Mouse (Mus musculus) neural tube, embryonic 13.5 days (tissue): ENCODE measurements at regions not wholly inside any gene's neighbourhood (a gene's known extent, or its start where the extent isn't known, plus 50 kb on each side); places are given as distances from the start of the nearest gene placed in this dataset.

Source experiments
- ATAC-seq: fragments of 200-750 bp; cut with Nextera tagmentation; 2 replicates; pipeline ENCODE4 v1.8.0; 2017; ENCODE audit warnings: low read depth, mild to moderate bottlenecking, moderate TSS enrichment, moderate library complexity
- H3K27ac ChIP-seq: fragments of 300-500 bp; sonication (generic); replicated peaks from 2 replicates; pipeline ENCODE4 v1.5.1; 2015; ENCODE audit warnings: moderate library complexity, mild to moderate bottlenecking, inconsistent platforms
- H3K27me3 ChIP-seq: fragments of 300-500 bp; sonication (generic); 2 replicates; pipeline ENCODE4 v1.6.1; 2015; ENCODE audit warnings: mild to moderate bottlenecking, inconsistent platforms
- H3K36me3 ChIP-seq: fragments of 300-500 bp; sonication (generic); 2 replicates; pipeline ENCODE4 v1.6.1; 2015; ENCODE audit warnings: mild to moderate bottlenecking, inconsistent platforms
- H3K4me1 ChIP-seq: fragments of 300-500 bp; sonication (generic); replicated peaks from 2 replicates; pipeline ENCODE4 v1.6.1; 2015; ENCODE audit warnings: inconsistent platforms
- H3K4me2 ChIP-seq: fragments of 300-500 bp; sonication (generic); 2 replicates; pipeline ENCODE4 v1.6.1; 2015; ENCODE audit warnings: inconsistent platforms, mild to moderate bottlenecking, moderate library complexity
- H3K4me3 ChIP-seq: fragments of 300-500 bp; sonication (generic); 2 replicates; pipeline ENCODE4 v1.5.1; 2015; ENCODE audit warnings: mild to moderate bottlenecking, inconsistent platforms
- H3K9ac ChIP-seq: fragments of 300-500 bp; sonication (generic); 2 replicates; pipeline ENCODE4 v1.6.1; 2015; ENCODE audit warnings: moderate library complexity, mild to moderate bottlenecking, inconsistent platforms
- H3K9me3 ChIP-seq: fragments of 300-500 bp; sonication (generic); 2 replicates; pipeline ENCODE4 v1.6.1; 2016; ENCODE audit warnings: inconsistent platforms
- WGBS: fragments of 180-500 bp; shearing (Covaris S2); methylation state at CpG from one replicate; pipeline ENCODE4 v1.1.7; 2015; 5-methylcytosine and 5-hydroxymethylcytosine counted together

DNA sequence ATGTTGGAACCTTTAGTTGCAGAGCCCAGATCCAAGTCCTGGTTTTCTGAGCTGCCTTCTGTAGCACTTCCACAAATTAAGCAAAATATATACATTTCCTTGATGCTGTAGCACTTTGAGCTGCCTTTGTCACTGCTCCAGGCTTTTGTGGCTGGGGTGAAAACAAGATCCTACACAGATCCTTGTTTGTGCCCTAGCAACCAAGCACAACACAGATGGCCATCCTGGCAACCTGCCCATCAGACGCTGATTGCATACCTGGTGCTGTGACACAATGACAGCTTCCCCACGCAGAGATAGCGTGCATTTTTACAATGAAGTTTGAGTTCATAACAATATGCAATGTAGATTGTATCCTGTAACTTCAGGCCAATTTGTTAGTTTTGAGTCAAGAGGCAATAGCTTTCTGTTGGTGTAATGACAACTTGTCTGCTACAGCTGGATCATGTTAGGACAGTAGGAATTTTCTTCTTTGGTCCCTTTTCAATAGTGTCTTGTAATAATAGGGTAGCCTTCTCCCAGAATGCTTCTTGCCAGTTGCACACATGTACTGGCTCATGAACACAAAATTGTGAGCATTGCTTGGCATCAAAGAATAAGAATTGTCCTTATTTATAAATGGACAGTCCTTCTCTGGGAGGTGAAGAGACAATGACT is 153.5 kb upstream of the Tnc start:
- H3K27me3 ChIP-seq, result no peaks in the 10 kb centered on the region
- 72% methylated on average over 3 of the region's 3 CpGs for WGBS
- H3K4me1 ChIP-seq, result no peaks in the 10 kb centered on the region
- H3K4me3 ChIP-seq, result no peak overlapping the region
- H3K4me2 ChIP-seq, result no peak overlapping the region
- 0 out of 2 replicates have a peak, but pooled peaks cover 4% of the 10 kb centered on the region for H3K9me3 ChIP-seq
- no peak overlapping the region for H3K27ac ChIP-seq
- H3K36me3 ChIP-seq, result no peaks in the 10 kb centered on the region
- ATAC-seq, result 0 out of 2 replicates have a peak, but pooled peaks have one; percentile 59
- H3K9ac ChIP-seq, result no peak overlapping the region

DNA sequence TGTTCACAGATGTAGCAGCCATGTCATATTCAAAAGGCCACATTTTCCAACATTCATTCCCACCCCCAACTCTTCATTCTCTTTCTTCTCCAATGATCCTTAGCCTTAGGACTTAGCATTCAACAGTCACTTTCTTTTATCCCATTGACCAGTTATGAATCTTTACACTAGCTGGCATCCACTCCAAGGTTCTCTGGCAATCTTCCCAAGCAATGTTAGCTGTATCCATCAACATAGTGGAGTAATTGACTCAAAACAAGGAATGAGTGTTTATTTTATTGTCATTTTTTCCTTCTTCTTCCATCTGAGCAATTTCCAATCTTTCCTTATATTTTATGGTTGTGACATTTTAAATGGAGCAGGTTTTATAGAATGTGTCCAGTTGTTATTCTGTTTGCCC is 138.2 kb upstream of the Tnc start:
- H3K36me3 ChIP-seq, result no peaks in the 10 kb centered on the region
- no peak overlapping the region for H3K4me3 ChIP-seq
- H3K27me3 ChIP-seq, result no peaks in the 10 kb centered on the region
- no peaks in the 10 kb centered on the region for H3K9me3 ChIP-seq
- no peak for ATAC-seq
- H3K4me1 ChIP-seq, result no peaks in the 10 kb centered on the region
- H3K9ac ChIP-seq, result no peak overlapping the region
- H3K27ac ChIP-seq, result no peak overlapping the region
- no peak overlapping the region for H3K4me2 ChIP-seq

DNA sequence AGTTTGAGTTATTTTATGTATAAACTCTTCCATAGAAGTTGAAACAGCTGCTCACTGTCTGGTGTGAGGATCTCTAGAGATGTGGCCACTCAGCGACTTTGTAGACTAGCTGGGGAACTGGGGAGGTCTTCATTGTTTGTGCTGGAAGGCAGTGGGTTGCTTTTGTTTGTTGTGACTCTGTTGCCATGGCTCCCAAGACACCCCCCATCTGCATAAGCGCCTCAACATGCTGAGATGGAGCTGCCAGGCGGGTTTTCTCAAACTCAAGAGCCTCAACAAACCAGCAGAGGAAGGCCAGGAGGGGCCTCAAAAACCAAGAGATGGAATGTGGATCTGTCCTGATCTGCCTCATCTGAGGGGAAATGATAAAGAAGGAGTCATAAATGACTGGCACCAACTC is 129.1 kb upstream of the Tnc start:
- no peak for ATAC-seq
- Histone ChIP-seq H3K9ac (no peak overlapping the region), H3K27ac (no peak overlapping the region), H3K4me3 (no peak overlapping the region), H3K36me3 (no peaks in the 10 kb centered on the region), H3K4me2 (no peak overlapping the region), H3K27me3 (no peaks in the 10 kb centered on the region), H3K4me1 (no peaks in the 10 kb centered on the region), H3K9me3 (no peaks in the 10 kb centered on the region)
- 33% methylated on average over 3 of the region's 3 CpGs for WGBS

DNA sequence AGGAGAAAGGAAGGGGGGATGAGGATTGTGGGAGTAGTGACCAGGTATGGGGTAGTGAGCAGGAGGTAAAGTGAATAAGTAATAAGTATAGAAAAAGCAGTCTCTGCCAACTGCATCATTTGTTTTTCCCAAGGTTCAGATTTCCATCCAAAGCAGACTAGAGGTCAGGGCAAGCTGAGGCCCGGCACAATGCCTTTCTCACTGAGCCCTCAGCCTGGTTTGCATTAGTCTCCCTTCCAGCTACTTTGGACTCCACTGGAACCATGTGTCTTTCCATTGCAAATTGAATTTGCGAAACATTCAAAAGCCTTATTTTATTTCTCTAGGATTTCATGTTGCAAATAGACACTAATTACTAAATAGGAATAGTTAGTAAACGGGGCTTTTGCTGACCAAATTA is 124.7 kb upstream of the Tnc start:
- Histone ChIP-seq H3K4me2 (no peak overlapping the region), H3K4me1 (no peaks in the 10 kb centered on the region), H3K27ac (no peak overlapping the region), H3K9ac (no peak overlapping the region), H3K27me3 (no peaks in the 10 kb centered on the region), H3K9me3 (no peaks in the 10 kb centered on the region), H3K4me3 (no peak overlapping the region), H3K36me3 (no peaks in the 10 kb centered on the region)
- ATAC-seq, result no peak
- WGBS, result 85% methylated on average over 3 of the region's 3 CpGs

DNA sequence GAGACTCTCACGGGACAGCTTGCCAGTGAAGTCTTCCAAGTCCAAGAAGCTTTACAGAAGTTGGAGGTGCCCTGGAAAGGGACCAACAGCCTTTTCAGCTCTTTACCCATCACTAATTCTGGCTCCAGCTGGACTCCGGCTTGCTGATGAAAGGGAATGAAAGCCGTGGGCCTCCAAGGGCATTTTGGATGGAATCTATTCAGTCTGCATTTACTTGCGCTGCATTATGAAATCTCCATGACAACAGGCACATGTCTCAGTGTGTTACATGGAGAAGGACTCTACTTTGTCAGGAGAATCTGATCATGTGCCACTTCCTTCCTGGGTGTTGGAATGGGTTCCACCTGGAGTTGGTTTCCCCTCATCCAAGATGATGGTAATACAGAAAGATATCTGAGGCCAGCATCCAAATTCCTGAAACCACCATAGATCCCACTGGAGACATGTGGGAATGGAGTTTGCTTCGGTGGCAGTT is 102.2 kb upstream of the Tnc start:
- H3K9ac ChIP-seq, result no peak overlapping the region
- H3K27ac ChIP-seq, result no peak overlapping the region

DNA sequence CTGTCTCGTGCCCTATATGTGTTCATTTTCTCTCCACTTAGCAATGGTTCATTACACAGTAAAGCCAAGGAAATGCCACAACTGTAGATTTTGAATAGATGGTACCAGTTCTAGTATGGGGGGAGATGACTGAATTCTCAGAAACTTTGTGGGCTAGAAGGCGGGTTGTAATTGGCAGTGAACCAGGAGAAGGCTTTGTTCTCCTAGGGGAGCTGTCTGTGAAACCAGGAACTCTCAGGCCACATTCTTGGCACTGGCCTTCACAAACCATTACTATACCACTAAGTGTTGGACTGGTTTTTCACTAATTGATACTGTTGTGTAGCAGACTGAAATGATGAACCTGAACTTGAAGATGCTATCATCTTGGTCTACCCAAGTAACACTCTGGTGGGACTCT is 99.1 kb upstream of the Tnc start:
- 77% methylated on average over 2 of the region's 2 CpGs for WGBS
- 0 out of 2 replicates have a peak, but pooled peaks cover 5% of the 10 kb centered on the region for H3K4me1 ChIP-seq
- no peak overlapping the region for H3K4me3 ChIP-seq
- no peak overlapping the region for H3K4me2 ChIP-seq
- ATAC-seq, result no peak
- no peak overlapping the region for H3K27ac ChIP-seq
- H3K9ac ChIP-seq, result no peak overlapping the region
- H3K9me3 ChIP-seq, result no peaks in the 10 kb centered on the region
- H3K27me3 ChIP-seq, result no peaks in the 10 kb centered on the region
- no peaks in the 10 kb centered on the region for H3K36me3 ChIP-seq

More for the DNA sequence above, 102.2 kb upstream of the Tnc start:
- Histone ChIP-seq H3K27me3 (no peaks in the 10 kb centered on the region), H3K4me1 (0 out of 2 replicates have a peak, but pooled peaks cover 5% of the 10 kb centered on the region), H3K9me3 (no peaks in the 10 kb centered on the region), H3K4me3 (no peak overlapping the region), H3K36me3 (no peaks in the 10 kb centered on the region), H3K4me2 (no peak overlapping the region)
- WGBS, result 50% methylated on average over 5 of the region's 5 CpGs
- peak; percentile 59; the same call in 1 of the 2 replicates for ATAC-seq

DNA sequence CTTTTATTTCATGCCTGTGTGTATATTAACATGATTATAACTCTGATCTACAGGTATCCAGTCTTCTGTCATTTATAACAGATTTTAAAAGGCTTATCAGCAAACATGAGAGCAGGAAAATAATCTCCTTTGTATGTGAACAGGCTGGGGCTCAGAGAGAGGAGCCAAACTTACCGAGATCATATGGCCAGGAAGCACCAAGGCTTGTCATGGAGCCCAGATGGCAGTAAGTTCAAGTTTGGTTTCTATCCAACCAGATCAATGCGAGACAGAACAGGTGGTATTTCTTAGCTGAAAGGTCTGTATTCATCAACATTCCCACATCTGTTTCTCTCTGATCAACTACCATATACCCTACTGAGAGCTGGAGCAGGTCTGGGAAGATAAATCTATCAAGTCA is 96.1 kb upstream of the Tnc start:
- Histone ChIP-seq H3K4me1 (no peaks in the 10 kb centered on the region), H3K4me2 (no peak overlapping the region), H3K4me3 (no peak overlapping the region), H3K9me3 (no peaks in the 10 kb centered on the region), H3K27ac (no peak overlapping the region), H3K9ac (no peak overlapping the region), H3K27me3 (no peaks in the 10 kb centered on the region), H3K36me3 (no peaks in the 10 kb centered on the region)
- no peak for ATAC-seq
- WGBS, result 77% methylated on average over 2 of the region's 2 CpGs

DNA sequence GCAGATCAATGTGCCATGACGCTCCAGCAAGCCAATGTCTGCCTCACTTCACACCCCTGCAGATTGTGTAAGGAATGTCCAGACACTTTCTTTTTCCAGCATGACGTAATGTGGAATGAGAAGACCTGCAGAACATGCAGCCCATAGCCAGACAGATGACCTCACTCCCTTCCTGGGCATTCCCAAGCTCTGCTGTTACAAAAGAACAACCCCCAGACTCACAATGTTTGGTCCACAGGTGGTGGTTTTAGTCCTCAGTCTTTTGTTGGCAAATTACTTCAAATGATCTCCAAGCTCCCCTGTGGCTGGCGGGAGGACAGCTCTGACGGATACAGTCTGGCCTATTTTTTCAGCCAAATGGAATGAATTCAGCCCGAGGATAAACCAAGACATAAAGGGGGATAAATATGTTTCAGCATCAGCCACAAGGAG is 95.6 kb upstream of the Tnc start:
- H3K36me3 ChIP-seq, result no peaks in the 10 kb centered on the region
- no peaks in the 10 kb centered on the region for H3K27me3 ChIP-seq
- H3K4me1 ChIP-seq, result no peaks in the 10 kb centered on the region
- no peak overlapping the region for H3K4me2 ChIP-seq
- ATAC-seq, result no peak
- H3K9ac ChIP-seq, result no peak overlapping the region
- no peak overlapping the region for H3K27ac ChIP-seq
- H3K4me3 ChIP-seq, result no peak overlapping the region
- 60% methylated on average over 5 of the region's 5 CpGs for WGBS
- no peaks in the 10 kb centered on the region for H3K9me3 ChIP-seq

DNA sequence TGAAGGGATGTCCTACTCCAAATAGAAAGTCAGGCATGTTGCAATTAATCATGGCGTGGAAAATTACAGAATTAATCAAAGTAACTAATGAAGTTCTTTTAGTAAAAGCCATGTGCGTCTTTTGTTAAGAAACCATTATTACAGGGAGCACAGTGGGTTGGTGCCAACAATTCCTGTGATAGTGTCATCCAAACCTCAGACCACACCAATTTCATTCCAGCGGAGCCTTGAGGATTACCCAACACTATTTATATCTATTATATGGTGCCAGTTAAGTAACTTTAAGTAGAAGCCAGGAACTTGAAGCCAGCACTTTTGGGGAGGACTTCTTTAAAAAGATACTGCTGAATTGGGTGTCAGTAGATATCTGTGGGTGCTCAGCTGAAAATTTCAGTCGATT is 93.0 kb upstream of the Tnc start:
- no peaks in the 10 kb centered on the region for H3K9me3 ChIP-seq
- WGBS, result 85% methylated on average over 4 of the region's 4 CpGs
- ATAC-seq, result no peak
- H3K36me3 ChIP-seq, result no peaks in the 10 kb centered on the region
- H3K27me3 ChIP-seq, result no peaks in the 10 kb centered on the region
- no peak overlapping the region for H3K4me3 ChIP-seq
- no peak overlapping the region for H3K27ac ChIP-seq
- H3K4me2 ChIP-seq, result no peak overlapping the region
- no peak overlapping the region for H3K9ac ChIP-seq
- H3K4me1 ChIP-seq, result no peaks in the 10 kb centered on the region

DNA sequence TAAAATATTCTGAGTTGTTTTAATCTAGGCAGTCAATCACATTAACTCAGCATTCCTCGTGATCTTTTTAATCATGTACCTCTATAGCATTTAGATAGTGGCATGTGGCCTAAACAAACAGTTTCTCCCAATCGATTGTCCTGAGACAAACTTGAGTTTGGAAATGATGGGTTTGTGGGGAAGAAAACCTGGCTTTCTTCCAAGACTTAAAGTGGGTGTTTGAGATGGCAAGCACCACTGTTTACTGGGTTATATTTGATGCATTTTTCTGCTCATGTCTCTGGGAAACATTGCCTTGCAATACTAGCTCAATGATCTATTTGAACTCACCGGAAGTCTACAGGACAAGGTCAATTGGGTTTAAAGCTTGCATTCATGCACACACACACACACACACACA is 88.2 kb upstream of the Tnc start:
- no peak overlapping the region for H3K4me2 ChIP-seq
- ATAC-seq, result no peak
- H3K4me3 ChIP-seq, result no peak overlapping the region
- no peak overlapping the region for H3K9ac ChIP-seq
- H3K27ac ChIP-seq, result no peak overlapping the region
- no peaks in the 10 kb centered on the region for H3K27me3 ChIP-seq
- H3K36me3 ChIP-seq, result no peaks in the 10 kb centered on the region
- no peaks in the 10 kb centered on the region for H3K9me3 ChIP-seq
- WGBS, result 81% methylated on average over 3 of the region's 3 CpGs
- no peaks in the 10 kb centered on the region for H3K4me1 ChIP-seq

DNA sequence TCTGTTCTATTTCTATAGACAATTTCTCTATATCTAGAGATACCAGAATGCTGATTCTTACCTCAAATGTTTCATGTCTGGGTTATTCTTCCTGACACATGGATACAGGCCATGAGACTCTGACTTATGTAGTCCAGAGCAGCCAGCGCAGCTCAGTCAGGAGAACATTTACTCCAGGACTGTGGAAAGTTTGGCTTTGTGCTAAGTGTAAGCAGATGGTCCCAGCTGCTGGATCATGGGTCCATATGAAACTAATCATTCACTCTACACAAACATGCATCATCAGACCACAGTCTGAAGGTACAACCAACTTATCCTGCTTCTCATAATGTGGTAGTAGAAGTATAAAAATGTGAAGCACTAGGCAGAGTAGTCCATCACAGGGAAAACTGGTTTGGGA is 82.5 kb upstream of the Tnc start:
- H3K27ac ChIP-seq, result no peak overlapping the region
- no peaks in the 10 kb centered on the region for H3K4me1 ChIP-seq
- no peaks in the 10 kb centered on the region for H3K36me3 ChIP-seq
- no peaks in the 10 kb centered on the region for H3K27me3 ChIP-seq
- H3K9ac ChIP-seq, result no peak overlapping the region
- 74% methylated on average over 1 of the region's 1 CpGs for WGBS
- no peak for ATAC-seq
- H3K4me3 ChIP-seq, result no peak overlapping the region
- no peak overlapping the region for H3K4me2 ChIP-seq
- no peaks in the 10 kb centered on the region for H3K9me3 ChIP-seq

DNA sequence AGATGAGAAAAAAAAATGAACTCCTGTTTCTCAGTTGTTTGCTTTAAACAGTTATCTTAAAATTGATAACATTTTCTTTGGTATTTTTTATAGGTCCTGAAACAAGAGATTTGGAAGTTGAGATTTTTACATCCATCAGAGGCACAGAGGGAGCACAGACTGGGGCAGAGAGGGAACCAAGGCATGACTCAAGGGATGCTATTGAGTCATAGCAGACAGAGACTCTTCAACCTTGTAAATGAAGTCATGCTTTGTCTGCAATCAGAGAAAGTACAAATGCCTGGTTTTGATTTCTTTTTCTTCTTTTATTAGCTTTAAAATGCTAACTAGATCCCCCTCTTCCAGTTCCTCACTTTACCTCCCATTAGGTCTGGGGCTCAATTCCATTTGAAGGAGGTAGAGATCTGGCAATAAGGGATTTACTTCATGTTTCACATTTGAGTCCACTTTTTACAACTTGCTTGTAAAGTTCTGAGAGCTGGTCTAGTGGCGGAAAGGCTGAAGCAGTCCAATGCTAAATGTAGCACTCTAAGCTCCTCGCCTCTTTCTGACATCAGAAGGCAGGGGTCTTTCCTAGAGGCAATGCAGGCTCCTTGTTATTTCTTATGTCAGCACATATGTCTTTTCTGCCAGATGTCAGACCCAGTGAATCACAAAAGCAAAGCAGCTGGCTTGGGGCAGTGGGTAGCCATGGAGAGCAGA is 77.7 kb upstream of the Tnc start:
- Histone ChIP-seq H3K36me3 (no peaks in the 10 kb centered on the region), H3K27ac (no peak overlapping the region), H3K9me3 (no peaks in the 10 kb centered on the region), H3K4me2 (no peak overlapping the region), H3K4me1 (no peaks in the 10 kb centered on the region), H3K27me3 (no peaks in the 10 kb centered on the region), H3K9ac (no peak overlapping the region), H3K4me3 (no peak overlapping the region)
- ATAC-seq, result no peak
- 88% methylated on average over 2 of the region's 2 CpGs for WGBS

DNA sequence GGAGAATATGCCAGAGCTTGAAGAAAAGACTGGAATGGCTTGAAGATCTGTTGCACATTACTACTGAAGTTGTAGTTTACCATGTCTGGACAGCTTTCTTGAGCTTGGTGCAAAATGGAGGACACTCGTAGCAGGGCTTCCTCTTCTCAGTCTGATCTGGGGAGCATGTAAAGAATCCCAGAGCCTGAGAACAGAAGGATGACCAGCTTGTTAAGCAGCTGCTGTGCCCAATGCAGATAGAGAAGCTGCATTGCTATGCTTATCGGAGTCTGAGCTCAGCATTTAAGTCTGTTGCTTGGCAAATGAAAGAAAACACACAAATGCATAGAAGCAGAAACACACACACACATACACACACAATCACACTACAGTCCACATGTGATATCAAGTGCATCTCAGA is 76.9 kb upstream of the Tnc start:
- WGBS, result 90% methylated on average over 2 of the region's 2 CpGs
- H3K27ac ChIP-seq, result no peak overlapping the region
- H3K27me3 ChIP-seq, result no peaks in the 10 kb centered on the region
- H3K4me2 ChIP-seq, result no peak overlapping the region
- no peaks in the 10 kb centered on the region for H3K4me1 ChIP-seq
- H3K9me3 ChIP-seq, result no peaks in the 10 kb centered on the region
- no peak overlapping the region for H3K4me3 ChIP-seq
- no peak overlapping the region for H3K9ac ChIP-seq
- H3K36me3 ChIP-seq, result no peaks in the 10 kb centered on the region
- no peak for ATAC-seq
